Mouse (Mus musculus) heart, embryonic 10.5 days (tissue): ENCODE measurements around the gene Rptn. TPM values are rescaled to one million over a fixed set of nuclear protein-coding genes. Genes with fewer than 3 reads are reported as not detected.
"Not testable (repeated sequence)": the region's sequence is repeated elsewhere in the genome, so short reads cannot be mapped to it uniquely, and the experiment has no call there.

Experiments used
- DNase-seq: peaks from one replicate; pipeline ENCODE4 v3.0.0-alpha.2; 2017; ENCODE audit warnings: low spot score
- H3K27ac ChIP-seq: fragments of 300-500 bp; sonication (generic); 2 replicates; pipeline ENCODE4 v1.5.1; 2016; ENCODE audit warnings: mild to moderate bottlenecking
- H3K27me3 ChIP-seq: fragments of 300-500 bp; sonication (generic); 2 replicates; pipeline ENCODE4 v1.6.1; 2016; ENCODE audit warnings: mild to moderate bottlenecking; ENCODE audit not compliant: poor library complexity, insufficient read depth, severe bottlenecking
- H3K36me3 ChIP-seq: fragments of 300-500 bp; sonication (generic); 2 replicates; pipeline ENCODE4 v1.6.1; 2016; ENCODE audit warnings: mild to moderate bottlenecking, moderate library complexity
- H3K4me1 ChIP-seq: fragments of 300-500 bp; sonication (generic); 2 replicates; pipeline ENCODE4 v1.6.1; 2016; ENCODE audit warnings: mild to moderate bottlenecking
- H3K4me3 ChIP-seq: fragments of 300-500 bp; sonication (generic); 2 replicates; pipeline ENCODE4 v1.5.1; 2016; ENCODE audit warnings: mild to moderate bottlenecking, moderate library complexity
- H3K9me3 ChIP-seq: fragments of 300-500 bp; sonication (generic); 2 replicates; pipeline ENCODE4 v1.6.1; 2016; ENCODE audit warnings: mild to moderate bottlenecking, moderate library complexity
- WGBS: fragments of 180-500 bp; shearing (Covaris S2); methylation state at CpG from one replicate; pipeline ENCODE4 v1.1.7; 2016; 5-methylcytosine and 5-hydroxymethylcytosine counted together
- microRNA-seq: library from miRNA; unstranded; fragments of <30 nt; microRNA quantifications from one replicate; pipeline ENCODE4, GENCODE M21; 2017
- polyA plus RNA-seq: library from polyadenylated mRNA; unstranded; fragments of >200 nt; fragmentation: Nextera tagmentation; extraction: Ambion mirVana; gene quantifications from 2 replicates; pipeline ENCODE4 v1.2.1, GENCODE M21; 2016

Rptn gene
- polyA plus RNA-seq, 1 experiment from 2014 or later, result not detected

GRCm38 (mm10) chr3:93442030-93442429 is 48.5 kb downstream of the Rptn start, which contains the start of gene Tchh:
Gene Tchh (plus strand): TSS chr3:93442330.
- WGBS, result 80% methylated on average over 1 of the region's 1 CpGs
- DNase-seq, result no peak
- H3K36me3 ChIP-seq, result no peaks in the 10 kb centered on the region
- H3K9me3 ChIP-seq, result no peaks in the 10 kb centered on the region
- H3K27ac ChIP-seq, result no peak within 1 kb of the TSS
- H3K4me1 ChIP-seq, result peaks cover 14% of the 10 kb centered on the region
- peaks cover 40% of the 10 kb centered on the region for H3K27me3 ChIP-seq
- H3K4me3 ChIP-seq, result no peak within 1 kb of the TSS

GRCm38 (mm10) chr3:93443501-93444101 is 50.1 kb downstream of the Rptn start:
- H3K27me3 ChIP-seq, result peaks cover 40% of the 10 kb centered on the region
- H3K36me3 ChIP-seq, result no peaks in the 10 kb centered on the region
- H3K27ac ChIP-seq, result peak overlapping the region; percentile 72; the same call in 1 of the 2 replicates
- no peaks in the 10 kb centered on the region for H3K9me3 ChIP-seq
- under 1% methylated on average over 38 of the region's 38 CpGs for WGBS
- H3K4me3 ChIP-seq, result peak overlapping the region; percentile 69
- H3K4me1 ChIP-seq, result peaks cover 22% of the 10 kb centered on the region
- DNase-seq, result no peak

DNA sequence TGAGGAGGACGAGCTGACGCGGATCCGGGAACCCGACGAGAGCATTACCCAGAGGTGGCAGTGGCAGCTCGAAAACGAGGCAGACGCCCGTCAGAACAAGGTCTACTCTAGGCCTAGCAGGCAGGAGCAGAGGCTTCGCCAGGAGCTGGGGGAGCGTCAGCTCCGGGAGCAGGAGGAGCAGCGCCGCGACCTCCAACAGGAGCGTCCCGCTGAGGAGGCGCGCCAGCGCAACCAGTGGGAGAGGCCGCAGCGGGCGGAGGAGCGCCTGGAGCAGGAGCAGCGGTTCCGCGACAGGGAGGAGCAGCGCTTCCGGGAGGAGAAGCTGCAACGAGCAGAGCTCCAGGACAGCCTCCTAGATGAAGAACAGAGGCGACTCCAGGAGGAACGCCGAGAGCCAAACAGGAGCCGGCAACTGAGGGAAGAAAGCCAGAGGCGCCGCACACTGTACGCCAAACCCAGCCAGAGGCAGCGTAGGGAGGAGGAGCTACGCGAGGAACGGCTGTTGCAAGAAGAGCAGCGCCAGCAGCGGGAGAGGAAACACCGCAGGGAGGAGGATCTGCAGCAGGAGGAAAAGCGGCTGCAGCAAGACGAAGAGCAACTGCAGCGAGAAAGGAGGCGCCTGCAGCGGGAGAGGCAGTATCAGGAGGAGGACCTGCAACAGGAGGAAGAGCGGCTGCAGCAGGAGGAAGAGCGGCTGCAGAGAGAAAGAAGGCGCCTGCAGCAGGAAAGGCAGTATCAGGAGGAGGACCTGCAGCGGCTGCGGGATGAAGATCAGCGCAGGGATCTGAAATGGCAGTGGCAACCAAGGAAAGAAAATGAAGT is 51.1 kb downstream of the Rptn start:
- H3K9me3 ChIP-seq, result no peaks in the 10 kb centered on the region
- WGBS, result under 1% methylated on average over 56 of the region's 56 CpGs
- no peaks in the 10 kb centered on the region for H3K36me3 ChIP-seq
- peaks cover 42% of the 10 kb centered on the region for H3K27me3 ChIP-seq
- H3K27ac ChIP-seq, result peak overlapping the region; percentile 72
- DNase-seq, result peak; percentile 88
- H3K4me1 ChIP-seq, result peaks cover 22% of the 10 kb centered on the region
- peak overlapping the region; percentile 69 for H3K4me3 ChIP-seq

GRCm38 (mm10) chr3:93445165-93445705 is 51.7 kb downstream of the Rptn start:
- Histone ChIP-seq H3K9me3 (no peaks in the 10 kb centered on the region), H3K27me3 (peaks cover 48% of the 10 kb centered on the region), H3K36me3 (no peaks in the 10 kb centered on the region), H3K4me3 (peak overlapping the region; percentile 69), H3K4me1 (peaks cover 22% of the 10 kb centered on the region), H3K27ac (no peak overlapping the region; the same call in 1 of the 2 replicates)
- under 1% methylated on average over 36 of the region's 36 CpGs for WGBS
- no peak for DNase-seq

GRCm38 (mm10) chr3:93446128-93446755 is 52.7 kb downstream of the Rptn start:
- peaks cover 22% of the 10 kb centered on the region for H3K4me1 ChIP-seq
- H3K4me3 ChIP-seq, result peak overlapping the region; percentile 69
- DNase-seq, result peak; percentile 77
- WGBS, result under 1% methylated on average over 54 of the region's 54 CpGs
- H3K36me3 ChIP-seq, result no peaks in the 10 kb centered on the region
- no peak overlapping the region for H3K27ac ChIP-seq
- no peaks in the 10 kb centered on the region for H3K9me3 ChIP-seq
- peaks cover 41% of the 10 kb centered on the region for H3K27me3 ChIP-seq

DNA sequence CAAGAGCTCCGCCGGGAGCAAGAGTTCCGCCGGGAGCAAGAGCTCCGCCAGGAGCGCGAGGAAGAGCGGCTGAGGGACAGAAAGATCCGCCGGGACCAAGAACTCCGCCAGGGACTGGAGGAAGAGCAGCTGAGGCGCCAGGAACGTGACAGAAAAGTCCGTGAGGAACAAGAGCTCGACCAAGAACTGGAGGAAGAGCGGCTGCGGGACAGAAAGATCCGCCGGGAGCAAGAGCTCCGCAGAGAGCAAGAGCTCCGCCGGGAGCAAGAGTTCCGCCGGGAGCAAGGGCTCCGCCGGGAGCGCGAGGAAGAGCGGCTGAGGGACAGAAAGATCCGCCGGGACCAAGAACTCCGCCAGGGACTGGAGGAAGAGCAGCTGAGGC is 53.2 kb downstream of the Rptn start:
- 2% methylated on average over 32 of the region's 32 CpGs for WGBS
- DNase-seq, H3K36me3 ChIP-seq, H3K9me3 ChIP-seq: not testable (repeated sequence)
- Histone ChIP-seq H3K27ac (0 out of 2 replicates have a peak overlapping the region, but pooled peaks have one; percentile 42), H3K4me1 (peaks cover 22% of the 10 kb centered on the region), H3K4me3 (peak overlapping the region; percentile 69), H3K27me3 (peaks cover 37% of the 10 kb centered on the region)

GRCm38 (mm10) chr3:93447138-93447841 is 53.8 kb downstream of the Rptn start:
- no peaks in the 10 kb centered on the region for H3K36me3 ChIP-seq
- H3K4me3 ChIP-seq, result peak overlapping the region; percentile 69
- DNase-seq, result peak; percentile 80
- H3K27me3 ChIP-seq, result peaks cover 32% of the 10 kb centered on the region
- H3K9me3 ChIP-seq, result no peaks in the 10 kb centered on the region
- WGBS, result under 1% methylated on average over 59 of the region's 59 CpGs
- H3K4me1 ChIP-seq, result peaks cover 22% of the 10 kb centered on the region
- peak overlapping the region; percentile 42; the same call in 1 of the 2 replicates for H3K27ac ChIP-seq

Small RNA genes lying within 50 kb of the gene (microRNA-seq; reads per million reads assigned to microRNA genes)
- gene Gm22752 (not detected), gene Gm44353 (not detected)

Other genes with a start within 250 kb of the Rptn start
- not detected in 2 replicates for gene Crnn, start 248.9 kb upstream of the Rptn start, polyA plus RNA-seq
- not detected in 2 replicates for gene Flg2, start 196.4 kb upstream of the Rptn start, polyA plus RNA-seq
- not detected in 2 replicates for gene Flg, start 120.2 kb upstream of the Rptn start, polyA plus RNA-seq
- gene Hrnr, start 74.0 kb upstream of the Rptn start, polyA plus RNA-seq, result not detected in 2 replicates
- 0.20 and 0.38 TPM in 2 replicates for gene Tchh, start 48.6 kb downstream of the Rptn start, polyA plus RNA-seq
- gene Tchhl1, start 75.1 kb downstream of the Rptn start, polyA plus RNA-seq, result not detected in 2 replicates
- gene S100a11, start 126.8 kb downstream of the Rptn start, polyA plus RNA-seq, result 430 and 549 TPM in 2 replicates
- 192 and 203 TPM in 2 replicates for gene S100a10, start 161.4 kb downstream of the Rptn start, polyA plus RNA-seq